Mouse (Mus musculus): ENCODE results near the gene Tapbp.
"Not testable (repeated sequence)": the region's sequence is repeated elsewhere in the genome, so short reads cannot be mapped to it uniquely, and the experiment has no call there.

Tapbp gene

GRCm38 (mm10) chr17:33915671-33916250 lies at the start of gene Tapbp, which contains the start of gene Zbtb22:
Gene Tapbp (plus strand): TSS chr17:33915899.
Gene Zbtb22 (plus strand): TSS chr17:33915904.
- DNase-seq, result peak; percentile 97

GRCm38 (mm10) chr17:33873537-33873936 lies 42.2 kb upstream of the Tapbp start, which contains the start of gene Gm7029:
Gene Gm7029 (plus strand): TSS chr17:33873837.
- DNase-seq, result not testable (repeated sequence)

- DNase-seq, result no peak
These were observed 41.3 kb upstream of the Tapbp start for GRCm38 (mm10) chr17:33874411-33874810.

- not testable (repeated sequence) for DNase-seq
These were observed 39.9 kb upstream of the Tapbp start for GRCm38 (mm10) chr17:33875797-33876196.

GRCm38 (mm10) chr17:33884320-33884719 lies 31.4 kb upstream of the Tapbp start:
- DNase-seq, result not testable (repeated sequence)

GRCm38 (mm10) chr17:33887802-33888201 lies 27.9 kb upstream of the Tapbp start:
- DNase-seq, result not testable (repeated sequence)

GRCm38 (mm10) chr17:33888230-33888629 lies 27.5 kb upstream of the Tapbp start:
- DNase-seq, result not testable (repeated sequence)

GRCm38 (mm10) chr17:33889941-33890532 lies 25.7 kb upstream of the Tapbp start:
- DNase-seq, result not testable (repeated sequence)

GRCm38 (mm10) chr17:33890533-33891059 lies 25.1 kb upstream of the Tapbp start, which contains the start of gene Kifc1:
Gene Kifc1 (minus strand): TSS chr17:33890661.
- peak; percentile 100 for DNase-seq

- DNase-seq, result no peak
These were observed 24.3 kb upstream of the Tapbp start for GRCm38 (mm10) chr17:33891357-33891756.

GRCm38 (mm10) chr17:33891892-33892291 lies 23.8 kb upstream of the Tapbp start:
- not testable (repeated sequence) for DNase-seq

GRCm38 (mm10) chr17:33892429-33892828 lies 23.3 kb upstream of the Tapbp start:
- DNase-seq, result no peak

- DNase-seq, result not testable (repeated sequence)
These were observed 22.7 kb upstream of the Tapbp start for GRCm38 (mm10) chr17:33893011-33893410.

GRCm38 (mm10) chr17:33897114-33897794 lies 18.4 kb upstream of the Tapbp start:
- no peak for DNase-seq

GRCm38 (mm10) chr17:33898193-33898592 lies 17.5 kb upstream of the Tapbp start:
- not testable (repeated sequence) for DNase-seq

- DNase-seq, result no peak
These were observed 16.1 kb upstream of the Tapbp start for GRCm38 (mm10) chr17:33899642-33900041.

GRCm38 (mm10) chr17:33900281-33900988 lies 15.3 kb upstream of the Tapbp start:
- no peak for DNase-seq

- DNase-seq, result no peak
These were observed 14.7 kb upstream of the Tapbp start for GRCm38 (mm10) chr17:33900989-33901314.

- DNase-seq, result no peak
These were observed 14.0 kb upstream of the Tapbp start for GRCm38 (mm10) chr17:33901653-33902052.

GRCm38 (mm10) chr17:33902079-33902478 lies 13.6 kb upstream of the Tapbp start:
- DNase-seq, result no peak

- DNase-seq, result no peak
These were observed 13.2 kb upstream of the Tapbp start for GRCm38 (mm10) chr17:33902491-33902890.

GRCm38 (mm10) chr17:33903911-33904651 lies 11.6 kb upstream of the Tapbp start:
- DNase-seq, result not testable (repeated sequence)
